Mouse (Mus musculus) midbrain, embryonic 13.5 days (tissue): ENCODE data around the gene Dok1. TPM values are rescaled to one million over a fixed set of nuclear protein-coding genes. Genes with fewer than 3 reads are reported as not detected.

Experiments used
- ATAC-seq: fragments of 200-750 bp; cut with Nextera tagmentation; 2 replicates; pipeline ENCODE4 v1.8.0; 2017; ENCODE audit warnings: mild to moderate bottlenecking, moderate TSS enrichment, moderate library complexity
- H3K27ac ChIP-seq: fragments of 300-500 bp; sonication (generic); 2 replicates; pipeline ENCODE4 v1.5.1; 2015; ENCODE audit warnings: inconsistent platforms, mild to moderate bottlenecking, moderate library complexity
- H3K27me3 ChIP-seq: fragments of 300-500 bp; sonication (generic); 2 replicates; pipeline ENCODE4 v1.6.1; 2015; ENCODE audit warnings: mild to moderate bottlenecking, inconsistent platforms
- H3K36me3 ChIP-seq: fragments of 300-500 bp; sonication (generic); 2 replicates; pipeline ENCODE4 v1.6.1; 2015; ENCODE audit warnings: mild to moderate bottlenecking, inconsistent platforms
- H3K4me1 ChIP-seq: fragments of 300-500 bp; sonication (generic); replicated peaks from 2 replicates; pipeline ENCODE4 v1.6.1; 2015; ENCODE audit warnings: inconsistent platforms
- H3K4me2 ChIP-seq: fragments of 300-500 bp; sonication (generic); replicated peaks from 2 replicates; pipeline ENCODE4 v1.6.1; 2015; ENCODE audit warnings: moderate library complexity, mild to moderate bottlenecking, inconsistent platforms
- H3K4me3 ChIP-seq: fragments of 300-500 bp; sonication (generic); replicated peaks from 2 replicates; pipeline ENCODE4 v1.5.1; 2015; ENCODE audit warnings: mild to moderate bottlenecking, inconsistent platforms
- H3K9ac ChIP-seq: fragments of 300-500 bp; sonication (generic); replicated peaks from 2 replicates; pipeline ENCODE4 v1.6.1; 2015; ENCODE audit warnings: mild to moderate bottlenecking, inconsistent platforms
- H3K9me3 ChIP-seq: fragments of 300-500 bp; sonication (generic); 2 replicates; pipeline ENCODE4 v1.6.1; 2016; ENCODE audit warnings: mild to moderate bottlenecking, inconsistent platforms
- WGBS: fragments of 180-500 bp; shearing (Covaris S2); methylation state at CpG from one replicate; pipeline ENCODE4 v1.1.7; 2015; 5-methylcytosine and 5-hydroxymethylcytosine counted together
- polyA plus RNA-seq: library from polyadenylated mRNA; unstranded; fragments of >200 nt; fragmentation: Nextera tagmentation; extraction: Ambion mirVana; gene quantifications from 2 replicates; pipeline ENCODE4 v1.2.1, GENCODE M21; 2015

The Dok1 gene
- polyA plus RNA-seq, 1 experiment from 2014 or later = 4.1 TPM

DNA sequence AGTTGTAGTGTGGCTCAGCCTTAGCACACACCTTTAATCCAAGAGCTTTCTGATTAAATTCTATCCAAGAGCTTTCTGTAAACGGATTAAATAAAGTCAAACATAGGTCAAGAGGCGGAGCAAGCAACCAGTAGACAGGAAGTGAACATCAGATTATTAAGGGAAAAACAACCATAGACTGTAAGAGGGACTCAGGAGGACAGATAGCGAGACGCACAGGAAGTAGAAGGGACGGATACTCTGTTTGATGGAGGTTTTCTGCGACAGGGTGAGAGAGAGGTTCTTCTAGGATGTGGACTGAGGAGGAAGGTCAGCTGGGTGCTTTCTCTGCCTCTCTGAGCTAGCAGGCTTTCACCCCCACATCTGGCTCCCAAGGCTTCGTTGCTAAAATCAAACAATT is 23.3 kb downstream of the Dok1 start:
- H3K4me2 ChIP-seq = no peak overlapping the region
- H3K4me3 ChIP-seq = no peak overlapping the region
- no peak for ATAC-seq
- H3K27ac ChIP-seq = no peak overlapping the region
- WGBS = 81% methylated on average over 7 of the region's 7 CpGs
- no peaks in the 10 kb centered on the region for H3K36me3 ChIP-seq
- no peaks in the 10 kb centered on the region for H3K27me3 ChIP-seq
- no peaks in the 10 kb centered on the region for H3K4me1 ChIP-seq
- no peaks in the 10 kb centered on the region for H3K9me3 ChIP-seq
- H3K9ac ChIP-seq = no peak overlapping the region

GRCm38 (mm10) chr6:83008659-83009058 is 24.6 kb downstream of the Dok1 start:
- 73% methylated on average over 3 of the region's 3 CpGs for WGBS

DNA sequence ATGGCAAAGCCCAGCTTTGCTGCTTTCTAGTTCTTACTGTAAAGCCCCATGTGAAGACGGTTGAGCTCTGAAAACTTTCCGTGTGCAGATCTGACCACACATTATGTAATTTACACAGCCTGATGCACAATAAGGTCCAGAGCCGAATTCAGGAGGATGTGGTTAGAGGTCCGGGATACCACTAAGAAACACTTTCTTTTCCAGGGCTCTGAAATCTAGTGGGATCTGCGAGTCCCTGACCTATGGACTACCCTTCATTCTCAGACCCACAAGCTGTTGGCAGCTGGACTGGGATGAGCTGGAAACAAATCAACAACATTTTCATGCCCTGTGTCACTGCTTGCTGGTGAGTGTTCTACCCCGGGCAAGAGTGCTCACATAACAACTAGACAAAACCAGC is 27.2 kb downstream of the Dok1 start:
- H3K9me3 ChIP-seq = no peaks in the 10 kb centered on the region
- no peak overlapping the region for H3K4me2 ChIP-seq
- no peak for ATAC-seq
- H3K4me3 ChIP-seq = no peak overlapping the region
- no peaks in the 10 kb centered on the region for H3K36me3 ChIP-seq
- H3K27ac ChIP-seq = no peak overlapping the region
- no peaks in the 10 kb centered on the region for H3K27me3 ChIP-seq
- 91% methylated on average over 6 of the region's 6 CpGs for WGBS
- no peak overlapping the region for H3K9ac ChIP-seq
- H3K4me1 ChIP-seq = no peaks in the 10 kb centered on the region

More at GRCm38 (mm10) chr6:83008659-83009058, 24.6 kb downstream of the Dok1 start:
- Histone ChIP-seq H3K36me3 (no peaks in the 10 kb centered on the region), H3K27ac (no peak overlapping the region), H3K4me2 (no peak overlapping the region), H3K9ac (no peak overlapping the region), H3K9me3 (no peaks in the 10 kb centered on the region), H3K4me3 (no peak overlapping the region), H3K27me3 (no peaks in the 10 kb centered on the region), H3K4me1 (no peaks in the 10 kb centered on the region)
- no peak for ATAC-seq

DNA sequence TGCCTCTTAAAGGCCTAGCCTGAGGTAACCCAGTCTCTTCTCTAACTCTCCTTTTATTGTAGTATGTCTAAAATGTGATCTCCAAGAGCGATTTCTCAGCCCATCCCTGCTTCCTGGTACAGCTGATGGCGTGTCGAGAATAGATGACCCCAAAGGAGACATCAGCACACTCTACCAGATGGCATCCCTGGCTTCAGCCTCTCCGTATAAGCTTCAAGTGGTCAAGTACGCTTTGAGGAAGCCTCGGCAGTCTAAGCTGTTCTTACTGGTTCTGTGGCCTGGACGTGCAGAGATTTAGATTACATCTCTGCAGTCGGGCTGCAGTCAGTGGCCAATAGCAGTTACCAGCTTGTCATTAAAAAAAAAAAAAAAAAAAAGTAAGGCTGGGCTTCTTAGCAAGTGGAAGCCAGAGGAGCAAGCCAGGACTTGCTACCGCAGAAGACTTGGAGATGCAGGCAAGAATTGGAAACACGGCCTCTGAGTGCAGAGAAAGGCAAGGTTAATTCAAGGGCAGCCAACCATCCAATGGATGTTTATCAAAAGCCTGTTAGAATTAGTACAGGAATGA is 27.7 kb downstream of the Dok1 start:
- no peak overlapping the region for H3K27ac ChIP-seq
- H3K4me1 ChIP-seq = no peaks in the 10 kb centered on the region
- no peaks in the 10 kb centered on the region for H3K27me3 ChIP-seq
- H3K9ac ChIP-seq = no peak overlapping the region
- no peak for ATAC-seq
- H3K9me3 ChIP-seq = no peaks in the 10 kb centered on the region
- WGBS = 88% methylated on average over 10 of the region's 10 CpGs
- H3K36me3 ChIP-seq = no peaks in the 10 kb centered on the region
- no peak overlapping the region for H3K4me3 ChIP-seq
- H3K4me2 ChIP-seq = no peak overlapping the region

DNA sequence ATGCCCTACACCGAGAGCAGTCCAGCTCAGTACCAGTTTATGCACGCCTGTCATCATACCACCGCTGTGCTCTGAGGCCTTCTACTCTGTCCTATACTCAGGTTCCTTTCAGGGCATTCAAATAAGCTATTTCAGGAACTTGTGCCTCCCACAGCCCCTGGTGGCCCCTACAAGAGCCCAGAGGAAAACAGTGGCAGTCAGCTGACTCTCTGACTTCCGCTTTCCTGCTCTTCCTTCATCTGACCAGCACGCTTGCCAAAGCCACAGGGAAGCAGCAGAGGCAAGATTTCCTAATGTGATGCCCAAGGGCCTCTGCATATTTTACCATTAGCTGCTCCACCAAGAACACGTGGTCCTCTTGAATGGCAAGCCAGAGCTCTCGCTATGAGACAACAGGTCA is 28.4 kb downstream of the Dok1 start:
- no peak for ATAC-seq
- WGBS = 64% methylated on average over 7 of the region's 7 CpGs
- no peak overlapping the region for H3K27ac ChIP-seq
- H3K27me3 ChIP-seq = no peaks in the 10 kb centered on the region
- no peaks in the 10 kb centered on the region for H3K36me3 ChIP-seq
- no peak overlapping the region for H3K4me2 ChIP-seq
- no peak overlapping the region for H3K9ac ChIP-seq
- H3K4me3 ChIP-seq = no peak overlapping the region
- H3K4me1 ChIP-seq = no peaks in the 10 kb centered on the region
- H3K9me3 ChIP-seq = no peaks in the 10 kb centered on the region

DNA sequence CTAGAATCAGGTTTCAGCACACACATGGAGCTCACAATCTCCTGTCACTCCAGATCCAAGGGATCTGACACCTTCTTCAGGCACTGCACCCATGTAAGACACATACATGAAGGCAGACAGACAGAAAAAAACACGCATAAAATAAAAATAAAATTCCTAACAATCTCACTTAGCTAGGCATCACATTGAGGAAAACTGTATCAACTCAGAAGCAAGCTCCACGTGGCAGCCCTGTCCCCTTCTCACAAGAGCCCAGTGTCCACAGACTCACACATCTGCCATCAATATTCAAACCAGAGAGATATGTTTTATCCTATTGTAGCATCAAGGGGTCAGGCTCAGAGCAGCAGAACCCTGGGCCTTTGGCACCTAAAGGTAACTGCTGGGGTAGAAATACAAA is 29.0 kb downstream of the Dok1 start:
- no peaks in the 10 kb centered on the region for H3K4me1 ChIP-seq
- ATAC-seq = no peak
- H3K36me3 ChIP-seq = no peaks in the 10 kb centered on the region
- no peak overlapping the region for H3K4me2 ChIP-seq
- no peak overlapping the region for H3K4me3 ChIP-seq
- no peaks in the 10 kb centered on the region for H3K27me3 ChIP-seq
- no peak overlapping the region for H3K9ac ChIP-seq
- no peaks in the 10 kb centered on the region for H3K9me3 ChIP-seq
- WGBS = 74% methylated on average over 2 of the region's 2 CpGs
- H3K27ac ChIP-seq = no peak overlapping the region

GRCm38 (mm10) chr6:83003850-83004249 is 29.4 kb downstream of the Dok1 start:
- H3K4me3 ChIP-seq = no peak overlapping the region
- H3K9me3 ChIP-seq = no peaks in the 10 kb centered on the region
- H3K9ac ChIP-seq = no peak overlapping the region
- no peak overlapping the region for H3K27ac ChIP-seq
- no peak for ATAC-seq
- no peaks in the 10 kb centered on the region for H3K36me3 ChIP-seq
- H3K4me1 ChIP-seq = no peaks in the 10 kb centered on the region
- H3K27me3 ChIP-seq = no peaks in the 10 kb centered on the region
- WGBS = 86% methylated on average over 5 of the region's 5 CpGs
- H3K4me2 ChIP-seq = no peak overlapping the region

- Histone ChIP-seq H3K36me3 (no peaks in the 10 kb centered on the region), H3K4me3 (no peak overlapping the region), H3K9ac (no peak overlapping the region), H3K27ac (no peak overlapping the region), H3K4me2 (no peak overlapping the region), H3K9me3 (no peaks in the 10 kb centered on the region), H3K4me1 (no peaks in the 10 kb centered on the region), H3K27me3 (no peaks in the 10 kb centered on the region)
- 96% methylated on average over 1 of the region's 1 CpGs for WGBS
- no peak for ATAC-seq
These were observed 30.2 kb downstream of the Dok1 start for GRCm38 (mm10) chr6:83003082-83003481.

DNA sequence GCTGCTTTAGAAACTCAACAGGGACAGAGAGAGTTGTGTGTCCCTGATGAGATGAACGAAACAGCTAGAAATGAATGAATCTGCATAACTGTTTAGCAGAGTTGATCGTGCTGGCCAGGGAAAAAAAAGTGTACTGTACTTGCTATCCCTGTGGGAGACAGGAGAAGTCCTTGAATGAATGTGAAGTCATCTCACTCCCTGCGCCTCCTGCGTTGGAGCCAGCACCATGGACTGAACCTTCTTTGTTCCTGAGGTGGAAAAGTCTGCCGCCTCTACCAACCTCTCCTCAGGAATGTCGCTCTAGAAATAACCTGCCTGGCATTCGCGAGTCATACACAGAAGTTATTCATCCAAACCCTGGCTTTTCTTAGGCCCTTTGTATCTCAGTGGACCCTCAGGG is 33.3 kb downstream of the Dok1 start:
- no peak overlapping the region for H3K4me3 ChIP-seq

DNA sequence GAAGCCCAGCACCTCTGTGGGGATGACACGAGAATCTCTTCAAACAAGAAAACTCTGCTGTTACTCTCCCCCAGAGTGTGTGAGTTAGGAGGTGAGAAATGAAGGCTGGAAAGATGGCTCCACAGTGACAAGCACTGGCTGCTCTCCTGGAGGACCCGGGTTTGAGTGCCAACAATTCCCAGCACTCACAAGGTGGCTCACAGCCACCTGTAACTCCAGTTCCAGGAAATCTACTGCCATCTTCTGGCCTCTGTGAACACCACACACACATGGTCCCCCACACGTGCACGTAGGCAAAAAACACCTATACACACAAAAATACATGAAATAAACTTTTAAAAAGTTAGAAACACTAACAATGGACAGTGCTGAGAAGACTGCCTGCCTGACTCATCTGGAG is 34.9 kb downstream of the Dok1 start:
- no peaks in the 10 kb centered on the region for H3K36me3 ChIP-seq
- ATAC-seq = no peak
- 70% methylated on average over 4 of the region's 4 CpGs for WGBS
- no peak overlapping the region for H3K4me2 ChIP-seq
- no peaks in the 10 kb centered on the region for H3K9me3 ChIP-seq
- peaks cover 9% of the 10 kb centered on the region for H3K27me3 ChIP-seq
- H3K4me3 ChIP-seq = no peak overlapping the region
- H3K4me1 ChIP-seq = peaks cover 9% of the 10 kb centered on the region; the same call in 1 of the 2 replicates
- H3K9ac ChIP-seq = no peak overlapping the region
- no peak overlapping the region for H3K27ac ChIP-seq

More for the DNA sequence above, 33.3 kb downstream of the Dok1 start:
- Histone ChIP-seq H3K9me3 (no peaks in the 10 kb centered on the region), H3K4me1 (peaks cover 9% of the 10 kb centered on the region; the same call in 1 of the 2 replicates), H3K36me3 (no peaks in the 10 kb centered on the region), H3K27me3 (peaks cover 7% of the 10 kb centered on the region), H3K4me2 (no peak overlapping the region), H3K27ac (no peak overlapping the region), H3K9ac (no peak overlapping the region)
- ATAC-seq = no peak
- WGBS = 73% methylated on average over 8 of the region's 8 CpGs

GRCm38 (mm10) chr6:82997511-82998102 is 35.7 kb downstream of the Dok1 start:
- WGBS = 48% methylated on average over 7 of the region's 7 CpGs
- Histone ChIP-seq H3K27ac (no peak overlapping the region), H3K4me2 (no peak overlapping the region), H3K27me3 (peaks cover 9% of the 10 kb centered on the region), H3K4me1 (peaks cover 9% of the 10 kb centered on the region; the same call in 1 of the 2 replicates), H3K9me3 (no peaks in the 10 kb centered on the region), H3K36me3 (no peaks in the 10 kb centered on the region), H3K4me3 (no peak overlapping the region), H3K9ac (no peak overlapping the region; the same call in 1 of the 2 replicates)
- ATAC-seq = 0 out of 2 replicates have a peak, but pooled peaks have one; percentile 25

GRCm38 (mm10) chr6:82996740-82997315 is 36.4 kb downstream of the Dok1 start:
- Histone ChIP-seq H3K4me3 (peak overlapping the region; percentile 14), H3K27me3 (peaks cover 9% of the 10 kb centered on the region), H3K27ac (no peak overlapping the region), H3K4me2 (peak overlapping the region; percentile 39), H3K36me3 (no peaks in the 10 kb centered on the region), H3K9ac (no peak overlapping the region; the same call in 1 of the 2 replicates), H3K4me1 (peaks cover 9% of the 10 kb centered on the region; the same call in 1 of the 2 replicates), H3K9me3 (no peaks in the 10 kb centered on the region)
- 14% methylated on average over 11 of the region's 11 CpGs for WGBS
- peak; percentile 98 for ATAC-seq
